In genomic region chr15:59263433-59264328, GRCm38 (mm10) we compare ENCODE assay signal across 8 mouse cellular contexts.
DNase-seq lines count a peak whose midpoint lies in the region; ATAC-seq and TF ChIP-seq lines count a peak whose summit lies in the region.

No protein-coding gene starts in this region.

- H3K79me2 ChIP-seq in MEL (ENCODE audit: control insufficient read depth, insufficient read depth, low read length, poor library complexity), result no peaks in the 10 kb centered on the region

- TF ChIP-seq POLR2A in MEL (IDR thresholded peaks at IDR 0.05; ENCODE audit: control insufficient read depth in 1 of 2, insufficient read depth in 1 of 2, low read depth in 1 of 2, low read length in 2 of 2, poor library complexity in 1 of 2), result peak in 1 of 2 experiments; percentile 52; a peak in 2 of 4 replicates

- H3K4me3 ChIP-seq in MEL (ENCODE audit: control insufficient read depth in 1 of 2, insufficient read depth in 1 of 2, low read depth in 2 of 2, low read length in 2 of 2), result peak overlapping the region; percentile 55 to 68
- H3K4me3 ChIP-seq in kidney, postnatal 0 days (replicated peaks; ENCODE audit: low read depth, low read length), result no peak overlapping the region
- H3K4me3 ChIP-seq in megakaryocyte, embryonic 14.5 days (replicated peaks), result peak overlapping the region; percentile 86
- H3K4me3 ChIP-seq in forebrain, embryonic 13.5 days, result no peak overlapping the region

- peak in 2 of 3 experiments; percentile 8 to 27; a peak in 1 of 6 replicates for TF ChIP-seq CTCF in MEL (IDR thresholded peaks at IDR 0.05 in 2 of 3, conservative IDR thresholded peaks at IDR 0.05 in 1 of 3; ENCODE audit: control insufficient read depth in 1 of 3, insufficient read depth in 1 of 3, low read depth in 2 of 3, low read length in 3 of 3, poor library complexity in 1 of 3, severe bottlenecking in 1 of 3)
- TF ChIP-seq CTCF in kidney, postnatal 0 days (IDR thresholded peaks at IDR 0.05; ENCODE audit: low read depth), result peak; percentile 31; the same call in 1 of the 2 replicates

- peak; percentile 26 for DNase-seq in embryo, embryonic 11 days
- no peak for DNase-seq in embryo, embryonic 10.5 days (ENCODE audit: low spot score)
- peak; percentile 93 for DNase-seq in MEL (ENCODE audit: low read depth, low spot score)
- DNase-seq in gastrocnemius, postnatal 10 days, result peak; percentile 72
- DNase-seq in kidney, postnatal 0 days (ENCODE audit: low spot score), result peak; percentile 77
- DNase-seq in cerebellum, postnatal 36 days, result no peak

- 50% methylated on average over 13 of the region's 13 CpGs for WGBS in kidney, postnatal 0 days
- 75% methylated on average over 13 of the region's 13 CpGs for WGBS in forebrain, embryonic 13.5 days

- no peaks in the 10 kb centered on the region for H3K9me3 ChIP-seq in MEL (replicated peaks; ENCODE audit: insufficient read depth, low read length)
- no peaks in the 10 kb centered on the region for H3K9me3 ChIP-seq in kidney, postnatal 0 days (replicated peaks; ENCODE audit: low read length)
- no peaks in the 10 kb centered on the region for H3K9me3 ChIP-seq in megakaryocyte, embryonic 14.5 days
- no peaks in the 10 kb centered on the region for H3K9me3 ChIP-seq in forebrain, embryonic 13.5 days (replicated peaks)

- H3K4me1 ChIP-seq in MEL (ENCODE audit: control insufficient read depth in 1 of 2, insufficient read depth in 2 of 2, low read length in 2 of 2), result peaks cover 0 to 18% of the 10 kb centered on the region in 2 experiments; a peak in 3 of 4 replicates
- H3K4me1 ChIP-seq in kidney, postnatal 0 days (replicated peaks; ENCODE audit: insufficient read depth, low read length), result no peaks in the 10 kb centered on the region
- peaks cover 59% of the 10 kb centered on the region for H3K4me1 ChIP-seq in megakaryocyte, embryonic 14.5 days
- H3K4me1 ChIP-seq in forebrain, embryonic 13.5 days, result no peaks in the 10 kb centered on the region

- H3K4me2 ChIP-seq in kidney, postnatal 0 days (ENCODE audit: low read length), result no peak overlapping the region
- H3K4me2 ChIP-seq in forebrain, embryonic 13.5 days, result no peak overlapping the region

- TF ChIP-seq EP300 in MEL (IDR thresholded peaks at IDR 0.05; ENCODE audit: low read depth in 1 of 2, low read length in 2 of 2), result no peak

- H3K9ac ChIP-seq in MEL (ENCODE audit: control insufficient read depth, low read depth, low read length, poor library complexity, severe bottlenecking), result peak overlapping the region; percentile 50
- H3K9ac ChIP-seq in kidney, postnatal 0 days (ENCODE audit: low read depth, low read length), result no peak overlapping the region
- H3K9ac ChIP-seq in forebrain, embryonic 13.5 days, result no peak overlapping the region

- H3K36me3 ChIP-seq in MEL (ENCODE audit: control insufficient read depth in 1 of 2, insufficient read depth in 2 of 2, low read length in 2 of 2), result peaks cover 0 to 8% of the 10 kb centered on the region in 2 experiments; a peak in 2 of 4 replicates
- H3K36me3 ChIP-seq in kidney, postnatal 0 days (ENCODE audit: insufficient read depth, low read length), result no peaks in the 10 kb centered on the region
- H3K36me3 ChIP-seq in megakaryocyte, embryonic 14.5 days (replicated peaks; ENCODE audit: low read length), result no peaks in the 10 kb centered on the region
- no peaks in the 10 kb centered on the region for H3K36me3 ChIP-seq in forebrain, embryonic 13.5 days (ENCODE audit: poor library complexity, severe bottlenecking)

- TF ChIP-seq RAD21 in MEL (IDR thresholded peaks at IDR 0.05; ENCODE audit: low read depth, low read length), result no peak

- peak; percentile 29; the same call in 1 of the 2 replicates for ATAC-seq in kidney, postnatal 0 days (replicated peaks; ENCODE audit: low FRiP score, low read depth)
- ATAC-seq in forebrain, embryonic 13.5 days, result no peak

- peak overlapping the region; percentile 38 for H3K27ac ChIP-seq in MEL (ENCODE audit: control insufficient read depth, low read depth, low read length)
- H3K27ac ChIP-seq in kidney, postnatal 0 days, result peak overlapping the region; percentile 50
- H3K27ac ChIP-seq in forebrain, embryonic 13.5 days, result no peak overlapping the region

- H3K27me3 ChIP-seq in MEL (ENCODE audit: control insufficient read depth in 1 of 2, insufficient read depth in 2 of 2, low read length in 2 of 2), result peaks cover 3% of the 10 kb centered on the region in 2 experiments; a peak in 2 of 4 replicates
- no peaks in the 10 kb centered on the region for H3K27me3 ChIP-seq in kidney, postnatal 0 days (ENCODE audit: insufficient read depth, low read length)
- H3K27me3 ChIP-seq in megakaryocyte, embryonic 14.5 days (replicated peaks), result peaks cover 4% of the 10 kb centered on the region
- no peaks in the 10 kb centered on the region for H3K27me3 ChIP-seq in forebrain, embryonic 13.5 days

TF ChIP-seq in MEL, 35 proteins besides CTCF, POLR2A, EP300 and RAD21:
- peak; percentile 85 for TF ChIP-seq ELF1 (IDR thresholded peaks at IDR 0.05; ENCODE audit: low read depth, low read length)
- no peak for TF ChIP-seq MAX (IDR thresholded peaks at IDR 0.05; ENCODE audit: low read length)
- TF ChIP-seq TBP (IDR thresholded peaks at IDR 0.05; ENCODE audit: low read depth, low read length), result peak; percentile 66; the same call in 1 of the 2 replicates
- TF ChIP-seq NELFE (IDR thresholded peaks at IDR 0.05; ENCODE audit: low read depth, low read length), result no peak
- no peak for TF ChIP-seq MYB (IDR thresholded peaks at IDR 0.05; ENCODE audit: low read depth, low read length)
- no peak for TF ChIP-seq ZC3H11A (IDR thresholded peaks at IDR 0.05; ENCODE audit: low read depth, low read length)
- no peak for TF ChIP-seq MAZ (IDR thresholded peaks at IDR 0.05; ENCODE audit: low read depth, low read length)
- no peak for TF ChIP-seq USF2 (IDR thresholded peaks at IDR 0.05; ENCODE audit: borderline replicate concordance in 1 of 2, insufficient read depth in 1 of 2, low read depth in 1 of 2, low read length in 2 of 2)
- no peak for TF ChIP-seq ZNF384 (IDR thresholded peaks at IDR 0.05; ENCODE audit: low read depth, low read length)
- TF ChIP-seq ETS1 (IDR thresholded peaks at IDR 0.05; ENCODE audit: low read depth, low read length), result peak; percentile 94
- peak; percentile 95 for TF ChIP-seq SIN3A (IDR thresholded peaks at IDR 0.05; ENCODE audit: low read length)
- no peak for TF ChIP-seq MYC (IDR thresholded peaks at IDR 0.05; ENCODE audit: low read depth, low read length)
- no peak for TF ChIP-seq POLR2AphosphoS5 (IDR thresholded peaks at IDR 0.05; ENCODE audit: borderline replicate concordance, low read depth, low read length)
- peak; percentile 33; the same call in 1 of the 2 replicates for TF ChIP-seq MXI1 (IDR thresholded peaks at IDR 0.05; ENCODE audit: low read depth, low read length)
- no peak for TF ChIP-seq KAT2A (conservative IDR thresholded peaks at IDR 0.05; ENCODE audit: low read depth, low read length)
- TF ChIP-seq ZKSCAN1 (IDR thresholded peaks at IDR 0.05; ENCODE audit: low read depth, low read length), result no peak
- TF ChIP-seq TCF12 (IDR thresholded peaks at IDR 0.05; ENCODE audit: low read depth, low read length), result peak; percentile 57; the same call in 1 of the 2 replicates
- peak; percentile 50; the same call in 1 of the 2 replicates for TF ChIP-seq TAL1 (IDR thresholded peaks at IDR 0.05; ENCODE audit: low read length)
- peak; percentile 40; the same call in 1 of the 2 replicates for TF ChIP-seq GATA1 (IDR thresholded peaks at IDR 0.05; ENCODE audit: low read depth, low read length)
- TF ChIP-seq BHLHE40 (IDR thresholded peaks at IDR 0.05; ENCODE audit: borderline replicate concordance, low read depth, low read length), result 0 out of 2 replicates have a peak, but pooled peaks have one; percentile 13
- TF ChIP-seq USF1 (IDR thresholded peaks at IDR 0.05; ENCODE audit: low read depth, low read length), result no peak
- TF ChIP-seq ZMIZ1 (IDR thresholded peaks at IDR 0.05; ENCODE audit: low read depth, low read length), result no peak
- no peak for TF ChIP-seq JUND (IDR thresholded peaks at IDR 0.05; ENCODE audit: low read depth, low read length)

Comparison
In these comparisons a context has a peak if more than half of its experiments do, and no peak if none do; other contexts are left out.
1. DNase-seq: peak in embryo, embryonic 11 days (single experiment), MEL (single experiment), gastrocnemius, postnatal 10 days (single experiment) and kidney, postnatal 0 days (single experiment); none in embryo, embryonic 10.5 days (single experiment) and cerebellum, postnatal 36 days (0 of 2).
2. H3K4me3 ChIP-seq: peak in MEL (2 of 2) and megakaryocyte, embryonic 14.5 days (single experiment); none in kidney, postnatal 0 days (single experiment) and forebrain, embryonic 13.5 days (single experiment).